Mouse (Mus musculus) right cerebral cortex, adult 18-20 months (tissue): Measurements from ENCODE around the gene Doc2b.

Experiments
- DNase-seq: peaks from one replicate; pipeline ENCODE4 v3.0.0; 2022; ENCODE audit warnings: mixed read lengths

The Doc2b gene

DNA sequence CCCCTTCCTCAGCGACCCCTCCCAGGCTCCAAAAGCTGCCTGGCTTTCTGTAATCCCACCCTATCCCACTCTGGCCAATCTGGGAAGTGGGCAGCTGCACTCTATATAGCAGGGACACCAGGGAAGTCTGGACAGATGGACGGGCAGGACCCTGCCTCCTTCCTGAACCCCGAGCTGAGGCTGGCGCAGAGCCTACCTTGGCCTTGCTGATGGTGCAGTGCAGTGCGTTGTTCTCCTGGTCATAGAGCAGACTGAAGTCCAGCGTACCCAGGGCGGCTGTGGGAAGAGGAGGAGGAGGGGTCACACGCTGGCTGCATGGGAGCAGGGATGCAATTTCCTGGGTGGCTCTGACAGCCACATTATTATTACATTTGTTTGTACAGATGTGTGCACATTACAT, 10.0 kb downstream of the Doc2b start:
- DNase-seq: no peak

DNA sequence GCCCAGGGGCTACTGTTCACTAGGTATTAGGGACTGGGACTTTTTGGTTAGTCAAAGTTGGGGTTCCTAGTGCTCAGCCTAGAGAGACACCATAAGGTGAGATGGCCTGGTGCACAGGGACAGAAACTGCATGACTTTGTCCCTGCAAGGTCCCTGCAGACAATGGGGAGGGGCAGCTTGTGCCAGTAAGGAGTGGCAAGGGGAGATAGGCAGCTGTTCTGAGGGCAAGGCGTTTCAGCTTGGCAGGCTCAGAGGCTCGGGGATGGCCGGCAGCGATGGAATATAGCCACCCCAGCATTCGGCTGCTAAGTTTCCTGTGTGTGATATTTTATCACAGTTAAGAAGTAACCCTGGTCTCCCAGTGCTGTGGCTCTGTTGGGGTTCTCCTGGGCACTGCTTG, 12.1 kb downstream of the Doc2b start:
- no peak for DNase-seq

DNA sequence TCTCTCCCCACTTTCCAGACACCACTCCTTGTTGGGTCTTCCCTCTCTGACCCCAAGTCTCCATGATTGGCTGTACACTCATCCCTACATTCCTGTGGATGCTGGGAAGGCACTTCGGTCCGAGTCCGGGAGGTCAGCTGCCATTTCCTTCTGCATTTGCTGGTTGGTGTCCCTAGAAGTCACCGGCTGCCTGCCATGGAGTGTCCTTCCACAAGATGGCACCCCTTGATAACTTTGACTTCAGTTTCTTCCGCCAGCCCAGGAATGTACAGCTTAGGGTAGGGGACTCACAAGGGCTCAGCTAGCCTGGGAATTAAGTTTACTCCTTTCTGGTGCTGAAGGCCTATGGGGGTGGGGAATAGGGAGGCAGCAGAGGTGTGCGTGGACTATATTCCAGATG, 13.9 kb downstream of the Doc2b start:
- DNase-seq: peak; percentile 53

DNA sequence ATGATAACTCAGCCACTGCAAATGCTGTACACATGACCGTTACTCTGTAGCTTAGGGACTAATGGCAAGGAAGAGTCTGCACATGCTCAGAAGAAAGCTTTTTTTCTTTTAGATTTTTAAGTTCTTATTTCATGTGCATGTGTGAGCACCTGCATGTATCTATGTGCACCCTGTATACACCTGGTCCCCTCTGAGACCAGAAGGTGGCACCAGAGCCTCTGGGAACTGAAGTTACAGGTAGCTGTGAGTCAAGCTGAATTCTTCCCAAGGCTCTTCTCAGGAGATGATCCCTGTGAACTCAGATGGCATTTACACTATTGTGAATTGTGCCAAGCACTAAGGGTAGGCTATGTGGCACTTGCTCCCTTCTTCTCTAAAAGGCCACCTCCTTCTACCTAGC, 19.9 kb downstream of the Doc2b start:
- no peak for DNase-seq

DNA sequence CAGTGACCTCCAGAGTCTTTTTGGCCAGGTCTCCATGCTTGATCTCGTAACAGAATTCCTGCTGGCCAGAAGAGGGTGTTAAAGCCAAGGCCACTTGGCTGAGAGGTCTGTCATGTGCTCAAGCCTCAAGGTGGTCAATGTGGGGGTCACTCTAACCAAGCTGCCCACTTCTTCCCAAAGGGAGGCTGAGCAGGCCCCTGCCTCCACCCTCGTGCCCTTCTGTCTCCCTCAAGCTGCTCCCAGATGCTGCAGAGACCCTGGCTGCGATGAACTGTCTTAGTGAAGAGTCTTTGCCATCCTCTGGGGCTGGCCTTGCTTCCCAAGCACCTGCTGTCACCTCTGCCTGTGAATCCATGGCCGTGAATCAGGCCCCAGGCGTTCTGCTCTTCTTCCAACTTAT, 23.3 kb downstream of the Doc2b start:
- DNase-seq: no peak

DNA sequence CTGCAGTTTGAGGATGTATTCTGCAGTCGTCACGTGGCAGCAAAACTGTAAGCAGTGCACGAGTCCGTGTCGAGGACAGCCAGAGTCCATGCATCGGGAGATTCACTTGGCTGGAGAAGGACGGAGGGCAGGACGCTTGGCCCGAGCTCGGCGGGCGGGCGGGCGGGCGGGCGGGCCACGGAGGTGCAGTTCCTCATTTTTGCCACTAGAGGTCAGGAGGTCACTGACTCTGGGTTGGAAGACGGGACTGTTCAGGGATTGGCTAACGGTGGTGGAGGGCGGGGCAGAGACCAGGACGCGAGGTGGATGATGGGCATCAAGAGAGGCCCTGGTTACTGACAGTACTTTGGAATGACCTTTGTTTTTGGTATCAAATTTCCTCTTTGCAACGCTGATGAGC, 26.6 kb downstream of the Doc2b start:
- peak; percentile 84 for DNase-seq

DNA sequence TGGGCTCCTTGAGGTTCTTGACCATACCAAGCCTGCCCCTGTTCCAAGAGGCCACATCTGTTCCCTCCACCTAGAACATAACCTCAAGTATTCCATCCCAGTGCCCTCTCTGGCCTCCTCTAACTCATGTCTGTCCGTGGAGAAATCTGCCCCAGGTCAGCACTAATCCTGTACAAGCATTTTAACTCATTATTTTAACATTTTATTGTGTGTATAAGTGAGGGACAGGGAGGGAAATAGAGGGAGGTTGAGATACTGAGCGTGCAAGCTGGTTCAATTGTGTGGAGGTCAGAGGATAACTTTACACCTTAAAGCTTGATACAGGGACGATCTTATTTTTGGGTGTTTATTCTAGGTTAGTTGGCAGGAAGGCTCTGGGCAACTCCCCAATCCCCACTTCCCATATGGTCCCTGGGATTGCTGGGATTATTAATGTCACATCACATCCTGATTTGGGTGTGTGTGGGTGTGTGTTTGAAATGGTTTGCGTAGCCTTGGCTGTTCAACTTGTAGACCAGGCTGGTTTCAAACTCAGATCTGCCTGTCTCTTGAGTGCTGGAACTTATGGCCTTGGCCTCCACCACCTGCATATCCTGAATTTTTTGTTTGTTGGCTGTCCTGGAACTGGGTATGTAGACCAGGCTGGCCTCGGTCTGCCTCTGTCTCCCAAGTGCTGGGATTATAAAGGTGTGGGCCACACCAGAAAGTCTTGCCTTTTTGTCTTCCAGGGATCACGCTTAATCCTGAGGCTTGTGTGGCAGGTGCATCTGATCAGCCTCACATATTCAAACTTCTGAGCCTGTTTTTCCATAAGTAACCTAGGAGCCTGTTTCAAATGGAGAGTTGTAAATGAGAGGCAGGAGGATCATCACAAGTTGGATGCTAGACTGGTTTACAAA, 27.5 kb downstream of the Doc2b start:
- peak; percentile 31 for DNase-seq

DNA sequence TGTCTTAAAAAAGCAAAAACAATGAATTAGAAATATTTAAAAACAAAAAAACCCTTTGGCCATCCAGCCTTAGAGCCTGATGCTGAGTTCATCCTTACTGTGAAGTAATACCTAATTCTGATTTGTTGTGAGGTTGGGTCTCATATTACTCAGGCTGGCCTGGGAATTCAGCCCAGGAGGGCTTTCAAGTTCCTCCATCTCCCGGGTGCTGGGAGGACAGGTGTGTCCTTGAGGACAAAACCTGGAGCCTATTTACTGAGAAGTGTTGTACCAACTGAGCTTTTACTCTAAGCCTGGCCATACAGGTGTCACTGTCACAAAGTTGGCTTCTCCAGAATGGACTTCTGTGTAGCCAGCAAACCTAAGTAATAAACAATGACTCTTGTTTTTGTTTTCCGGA, 28.8 kb downstream of the Doc2b start:
- no peak for DNase-seq

DNA sequence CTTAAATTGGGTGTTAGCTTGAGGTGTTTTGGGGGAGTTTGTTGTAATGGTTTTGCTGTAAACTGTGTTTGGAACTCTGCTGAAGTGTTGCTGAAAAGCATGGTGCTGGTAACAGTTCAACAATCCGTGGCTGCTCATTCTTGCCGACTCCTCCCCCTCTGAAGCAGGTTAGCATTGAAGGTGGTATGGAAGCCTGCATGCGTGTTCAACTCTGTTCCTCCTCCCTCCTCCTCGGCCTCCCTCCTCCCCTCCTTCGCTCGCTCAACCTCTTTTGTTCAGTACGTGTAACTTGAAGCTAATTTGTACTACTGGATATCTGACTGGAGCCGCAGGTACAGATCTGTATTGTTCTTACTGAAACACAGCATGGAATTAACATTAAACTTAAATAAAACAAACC, 30.7 kb downstream of the Doc2b start:
- no peak for DNase-seq

DNA sequence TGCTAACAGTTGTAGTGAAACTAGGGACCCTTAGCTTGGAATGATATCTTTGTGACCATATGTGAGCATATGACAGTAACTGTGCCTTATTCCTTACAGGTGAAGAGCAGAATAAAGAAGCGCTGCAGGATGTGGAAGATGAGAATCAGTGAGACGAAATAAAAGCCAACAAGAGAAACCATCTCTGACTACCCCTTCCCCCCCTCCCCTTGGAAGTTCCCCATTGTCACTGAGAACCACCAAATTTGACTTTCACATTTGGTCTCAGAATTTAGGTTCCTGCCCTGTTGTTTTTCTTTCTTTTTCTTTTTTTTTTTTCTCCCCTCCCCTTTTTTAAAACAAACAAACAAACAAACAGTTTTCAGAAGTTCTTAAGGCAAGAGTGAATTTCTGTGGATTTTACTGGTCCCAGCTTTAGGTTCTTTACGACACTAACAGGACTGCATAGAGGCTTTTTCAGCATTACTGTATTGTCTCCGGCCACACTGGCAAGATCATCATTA, 31.3 kb downstream of the Doc2b start:
- no peak for DNase-seq

DNA sequence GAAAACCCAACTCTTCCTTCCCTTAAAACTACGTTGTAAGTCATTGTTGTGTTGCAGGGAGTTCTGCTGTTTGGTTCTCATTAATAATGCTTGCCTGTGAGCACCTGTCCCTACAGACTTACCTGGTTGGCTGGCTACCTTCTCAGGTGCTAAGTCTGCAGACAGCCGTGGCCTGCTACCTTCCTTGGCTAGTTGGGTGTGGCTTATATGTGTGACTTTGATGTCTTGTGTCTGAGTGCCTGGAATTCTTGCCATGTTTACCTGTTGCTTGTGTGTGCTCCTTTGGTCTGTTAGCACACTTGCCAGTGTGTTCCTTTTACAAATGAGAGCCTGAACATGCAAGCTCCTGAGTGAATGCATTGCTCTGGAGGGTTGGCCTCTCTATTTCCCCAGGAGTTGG, 33.1 kb downstream of the Doc2b start:
- no peak for DNase-seq

DNA sequence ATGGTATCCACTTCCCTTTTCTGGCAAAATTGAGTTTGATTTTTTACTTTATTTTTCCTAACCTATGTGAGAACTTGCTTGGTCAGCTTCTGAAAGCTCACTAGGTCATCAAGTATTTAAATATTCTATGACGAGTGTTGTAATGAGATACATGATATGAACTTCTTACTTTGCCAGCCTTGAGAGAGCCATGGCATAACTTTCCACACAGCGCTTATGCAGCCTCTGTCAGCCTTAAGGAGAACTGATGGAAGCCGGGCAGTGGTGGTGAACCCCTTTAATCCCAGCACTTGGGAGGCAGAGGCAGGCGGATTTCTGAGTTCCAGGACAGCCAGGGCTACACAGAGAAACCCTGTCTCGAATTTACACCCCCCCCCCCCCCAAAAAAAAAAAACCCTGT, 35.1 kb downstream of the Doc2b start:
- no peak for DNase-seq

DNA sequence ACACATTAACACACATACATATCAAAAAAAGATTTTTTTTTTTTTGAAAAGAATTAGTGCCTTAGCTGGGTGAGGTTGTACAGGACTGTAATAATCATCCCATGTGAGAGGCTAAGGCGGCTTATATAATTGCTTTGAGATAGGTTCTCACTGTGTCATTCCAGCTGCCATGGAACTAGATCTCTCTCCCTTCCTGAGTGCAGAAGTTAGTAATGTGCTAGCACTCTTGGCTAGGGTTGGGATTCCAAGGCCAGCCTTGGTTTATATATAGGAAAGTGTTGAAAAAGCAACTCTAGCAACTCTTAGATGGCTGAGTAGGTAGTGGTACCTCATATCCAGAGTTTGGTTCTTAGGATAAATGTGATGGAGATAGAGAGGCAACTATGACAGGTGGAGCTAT, 37.3 kb downstream of the Doc2b start:
- no peak for DNase-seq

DNA sequence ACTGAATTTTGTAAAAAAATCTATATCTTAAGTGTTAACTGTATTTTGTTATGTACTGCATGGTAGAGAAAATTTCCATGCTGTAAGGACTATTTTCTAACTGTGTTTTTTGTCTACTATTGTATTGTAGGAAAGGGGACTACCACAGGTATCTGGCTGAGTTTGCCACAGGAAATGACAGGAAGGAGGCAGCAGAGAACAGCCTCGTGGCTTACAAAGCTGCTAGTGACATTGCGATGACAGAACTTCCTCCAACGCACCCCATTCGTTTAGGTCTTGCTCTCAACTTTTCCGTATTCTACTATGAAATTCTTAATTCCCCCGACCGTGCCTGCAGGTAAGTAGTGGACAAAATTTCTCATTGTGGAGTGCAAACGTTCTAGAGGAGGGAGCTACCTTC, 39.2 kb downstream of the Doc2b start:
- DNase-seq: no peak

DNA sequence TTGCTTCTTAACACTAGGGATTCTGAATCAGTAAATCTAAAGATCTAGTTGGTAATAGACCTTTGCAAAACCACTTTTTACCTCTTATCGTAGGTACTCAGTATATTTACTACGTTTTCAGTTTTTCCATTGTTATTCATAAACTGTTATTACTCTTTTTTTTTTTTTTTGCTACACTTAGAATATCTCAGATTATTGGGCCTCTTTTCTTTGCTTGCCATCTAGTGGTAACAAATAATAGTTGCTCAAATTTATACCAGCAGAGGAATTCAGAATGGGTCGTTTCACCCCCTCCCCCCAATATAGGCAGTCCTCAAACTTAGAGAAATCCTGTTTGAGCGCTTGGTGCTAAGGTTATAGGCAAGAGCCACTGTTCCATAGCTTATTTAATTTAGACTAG, 44.8 kb downstream of the Doc2b start:
- DNase-seq: no peak

DNA sequence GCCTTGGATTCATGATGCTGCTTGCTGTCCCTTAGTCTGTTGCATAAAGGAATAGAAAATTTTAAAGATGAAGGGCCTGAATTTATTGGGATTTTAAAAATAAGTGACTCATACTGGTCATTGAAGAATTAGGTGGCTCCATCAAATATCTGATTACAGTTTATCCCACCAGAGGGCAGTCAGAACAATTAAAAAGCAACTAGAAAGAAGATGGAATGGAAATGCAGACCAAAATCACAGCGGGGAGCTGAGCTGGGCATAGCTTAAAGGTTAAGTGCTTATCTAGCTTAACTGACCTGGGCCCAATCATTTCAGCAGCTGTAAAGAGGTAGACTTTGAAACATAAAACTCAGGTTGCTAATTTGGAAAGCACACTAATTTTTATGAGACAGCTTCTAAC, 45.3 kb downstream of the Doc2b start:
- DNase-seq: no peak

DNA sequence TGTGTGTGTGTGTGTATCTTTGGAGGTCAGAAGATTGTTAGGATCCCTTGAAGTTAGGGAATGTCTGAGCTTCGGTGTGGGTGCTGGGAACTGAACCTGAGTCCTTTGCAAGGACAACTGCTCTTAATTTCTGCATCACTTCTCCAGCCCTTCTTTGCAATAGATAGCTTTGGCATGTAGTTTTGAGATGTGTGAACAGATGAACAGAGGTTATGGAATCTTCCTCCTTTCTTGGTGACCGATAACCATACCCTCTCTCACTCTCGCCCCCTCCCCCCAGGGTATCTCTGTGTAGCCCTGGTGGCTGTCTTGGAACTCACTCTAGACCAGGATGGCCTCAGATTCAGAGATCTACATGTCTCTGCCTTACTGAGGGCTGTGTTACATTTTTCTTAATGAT, 51.1 kb downstream of the Doc2b start:
- no peak for DNase-seq

DNA sequence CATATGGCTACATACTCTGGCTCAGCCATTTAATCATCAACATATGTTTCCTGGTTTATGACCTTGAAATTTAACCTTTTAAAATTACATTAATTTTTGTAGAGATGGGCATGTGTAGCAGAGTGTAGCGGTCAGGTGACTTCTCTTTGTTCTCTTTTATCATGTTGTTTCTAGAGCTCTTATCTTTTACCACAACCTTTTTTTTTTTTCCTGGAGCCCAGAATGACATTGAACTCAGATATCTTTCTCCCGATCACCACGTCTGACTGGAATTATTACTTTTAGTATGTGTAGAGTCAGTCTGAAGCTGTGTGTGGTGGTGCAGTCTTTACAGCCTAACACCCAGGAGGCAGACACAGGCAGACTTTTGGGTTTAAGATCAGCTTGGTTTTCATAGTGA, 54.2 kb downstream of the Doc2b start:
- DNase-seq: no peak

DNA sequence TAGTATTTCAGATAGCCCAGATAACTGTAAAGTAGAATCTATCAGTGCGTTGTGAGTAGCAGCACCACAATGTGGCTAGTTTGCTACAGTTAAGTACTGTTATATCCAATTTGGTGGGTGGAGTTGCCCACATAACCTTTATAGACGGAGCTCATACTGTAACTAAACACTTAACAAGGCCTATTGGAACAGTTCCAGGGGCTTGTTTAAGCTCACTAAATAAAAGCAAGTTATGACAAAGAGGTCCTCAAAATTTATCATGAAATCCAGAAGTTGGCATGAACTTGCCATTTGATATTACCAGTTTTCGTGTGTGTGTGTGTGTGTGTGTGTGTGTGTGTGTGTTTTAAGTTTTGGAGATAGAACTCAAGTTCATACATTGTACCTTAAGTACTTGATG, 55.6 kb downstream of the Doc2b start:
- DNase-seq: no peak

DNA sequence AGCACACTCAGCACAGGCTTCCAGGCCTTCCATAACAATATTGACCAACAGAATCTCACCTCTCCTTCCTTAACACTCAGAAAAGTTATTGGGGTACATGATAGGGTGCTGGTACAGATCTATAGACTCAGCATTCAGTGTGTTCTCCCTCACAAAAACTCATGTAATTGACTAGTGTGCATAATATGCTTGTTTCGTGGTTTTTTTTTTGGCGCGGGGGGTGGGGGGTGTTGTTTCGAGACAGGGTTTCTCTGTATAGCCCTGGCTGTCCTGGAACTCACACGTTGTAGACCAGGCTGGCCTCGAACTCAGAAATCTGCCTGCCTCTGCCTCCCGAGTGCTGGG, 57.4 kb downstream of the Doc2b start:
- no peak for DNase-seq

DNA sequence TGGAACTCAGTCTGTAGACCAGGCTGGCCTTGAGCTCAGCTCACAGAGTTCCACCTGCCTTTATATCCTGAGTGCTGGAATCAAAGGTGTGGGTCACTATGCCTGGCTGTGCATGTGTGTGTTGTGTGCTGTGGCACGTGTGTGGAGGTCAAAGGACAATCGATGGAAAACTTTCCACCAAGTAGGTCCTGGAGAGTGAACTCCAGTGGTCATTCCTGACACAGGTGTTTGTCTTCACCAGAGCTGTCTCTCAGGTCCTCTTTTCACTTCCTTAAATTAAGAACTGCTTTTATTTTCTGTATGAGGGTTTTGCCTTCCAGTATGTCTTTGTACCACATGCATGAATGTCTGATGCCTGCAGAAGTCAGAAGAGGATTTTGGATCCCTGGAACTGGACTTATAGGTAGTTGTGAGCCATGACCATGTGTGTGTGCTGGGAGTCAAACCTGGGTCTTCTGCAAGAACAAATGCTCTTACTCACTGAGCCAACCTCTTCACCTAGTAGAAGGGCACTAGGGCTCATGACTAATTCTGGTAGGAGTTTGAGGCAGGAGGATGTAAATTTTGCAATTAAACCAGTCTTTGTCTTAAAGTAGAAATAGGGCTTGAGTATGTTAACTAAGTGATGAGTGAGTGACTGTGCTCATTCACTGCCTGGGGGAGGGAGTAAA, 57.9 kb downstream of the Doc2b start:
- DNase-seq: no peak

DNA sequence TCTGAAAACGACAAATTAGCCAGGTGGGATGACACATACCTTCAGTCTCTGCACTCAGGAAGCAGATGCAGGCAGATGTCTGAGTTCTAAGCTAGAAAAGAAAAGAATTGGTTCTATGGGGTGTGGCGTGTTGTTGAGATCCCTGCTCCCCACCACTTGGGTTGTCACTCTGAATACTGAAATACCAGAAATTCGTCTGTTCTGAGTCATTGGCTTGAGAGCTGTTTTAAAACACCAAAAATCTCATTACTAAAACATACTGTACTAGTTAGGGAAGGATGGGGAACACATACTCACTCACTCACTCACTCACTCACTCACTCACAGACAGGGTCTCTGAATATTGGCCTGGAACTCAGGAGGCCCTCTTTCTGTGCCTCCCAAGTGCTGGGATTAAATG, 58.9 kb downstream of the Doc2b start:
- no peak for DNase-seq

DNA sequence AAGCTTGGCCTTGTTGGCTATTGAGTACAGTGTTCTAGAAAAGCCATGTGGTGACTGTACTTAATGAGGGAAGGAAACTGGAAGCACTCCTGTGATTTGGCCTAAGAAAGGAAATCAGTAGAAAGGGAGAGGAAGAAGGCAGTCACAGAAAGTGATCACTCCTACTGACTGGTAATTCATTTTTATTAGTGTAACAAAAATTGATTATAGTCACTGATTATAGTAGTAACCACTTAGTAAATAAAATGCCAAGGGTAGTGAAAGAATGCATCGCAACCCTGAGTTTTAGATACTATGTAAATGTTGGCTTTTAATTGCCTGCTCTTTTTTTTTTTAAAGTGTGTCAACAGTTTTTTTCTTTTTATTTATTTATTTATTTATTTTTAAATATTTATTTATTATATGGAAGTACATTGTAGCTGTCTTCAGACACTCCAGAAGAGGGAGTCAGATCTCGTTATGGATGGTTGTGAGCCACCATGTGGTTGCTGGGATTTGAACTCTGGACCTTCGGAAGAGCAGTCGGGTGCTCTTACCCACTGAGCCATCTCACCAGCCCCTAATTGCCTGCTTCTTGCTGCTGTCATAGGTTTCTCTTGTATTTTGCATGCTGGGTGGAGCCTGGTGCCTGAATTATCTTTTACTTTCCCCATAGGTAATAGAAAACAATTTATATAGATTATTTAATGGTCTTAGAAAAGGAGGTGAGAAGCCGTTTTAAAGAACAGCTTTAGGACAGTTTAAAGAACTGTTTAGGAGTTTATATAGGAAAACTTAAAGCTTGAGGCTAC, 60.2 kb downstream of the Doc2b start:
- DNase-seq: no peak
